Mouse (Mus musculus): ENCODE measurements around the gene Yy1. TPM values are rescaled to one million over a fixed set of nuclear protein-coding genes. Genes with fewer than 3 reads are reported as not detected.

Yy1 gene
- total RNA-seq (2014; rRNA removed) (31.9 and 33.8 TPM in 2 replicates), polyA plus RNA-seq (2015; fragmentation: Nextera tagmentation; extraction: Ambion mirVana) (7.4 and 8.8 TPM in 2 replicates)

DNA sequence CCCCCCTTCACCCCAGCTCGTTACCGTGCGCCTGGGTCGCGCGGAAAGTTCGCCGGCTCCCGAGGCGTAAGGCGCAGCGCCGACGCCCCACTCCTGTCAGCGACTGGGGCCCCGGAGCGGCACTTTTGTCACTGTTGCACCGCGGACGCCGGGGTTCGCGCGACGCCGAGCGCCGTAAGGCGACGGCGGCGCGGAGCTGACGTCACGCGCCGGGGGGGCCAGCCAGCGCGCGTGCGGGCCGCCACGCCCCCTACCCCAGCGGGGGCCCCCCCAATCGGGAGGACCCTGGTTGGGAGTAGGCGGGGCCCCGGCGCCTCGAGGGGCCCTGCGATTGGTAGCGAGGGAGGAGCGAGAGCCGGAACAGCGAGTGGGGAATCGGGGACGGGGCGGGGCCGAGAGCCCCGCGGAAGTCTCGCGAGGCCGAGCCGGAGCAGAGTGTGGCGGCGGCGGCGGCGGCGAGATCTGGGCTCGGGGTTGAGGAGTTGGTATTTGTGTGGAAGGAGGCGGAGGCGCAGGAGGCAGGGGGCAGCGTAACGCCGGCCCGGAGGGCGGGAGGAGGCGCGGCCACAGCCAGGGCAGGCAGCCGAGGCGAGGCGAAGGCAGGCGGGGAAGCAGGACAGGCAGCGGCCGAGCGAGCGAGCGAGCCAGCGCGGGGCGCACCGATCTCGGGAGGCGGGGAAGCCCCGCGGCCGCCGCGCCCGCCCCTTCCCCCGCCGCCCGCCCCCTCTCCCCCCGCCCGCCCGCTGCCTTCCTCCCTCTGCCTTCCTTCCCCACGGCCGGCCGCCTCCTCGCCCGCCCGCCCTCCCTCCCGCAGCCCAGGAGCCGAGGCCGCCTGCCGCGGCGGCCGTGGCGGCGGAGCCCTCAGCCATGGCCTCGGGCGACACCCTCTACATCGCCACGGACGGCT is at the start of gene Yy1:
Gene Yy1, plus strand, starts transcription at position 428 of the 907 bp plus-strand sequence.
- H3K9me3 ChIP-seq (ENCODE audit: low read length), result no peaks in the 10 kb centered on the region
- ATAC-seq (peak; percentile 95), DNase-seq (peak; percentile 100)
- 5% methylated on average over 84 of the region's 127 CpGs for WGBS
- H3K9ac ChIP-seq, result peak within 1 kb of the TSS; percentile 91
- peak within 1 kb of the TSS; percentile 92 for H3K4me3 ChIP-seq (ENCODE audit: low read depth, low read length)
- H3K27ac ChIP-seq (ENCODE audit: low read depth, low read length), result peak within 1 kb of the TSS; percentile 98
- H3K4me1 ChIP-seq (ENCODE audit: insufficient read depth), result peaks cover 12% of the 10 kb centered on the region; the same call in 1 of the 2 replicates
- 0 out of 2 replicates have a peak, but pooled peaks have one; percentile 22 for TF ChIP-seq CTCF (IDR thresholded peaks at IDR 0.05; ENCODE audit: low read depth)
- H3K36me3 ChIP-seq (ENCODE audit: insufficient read depth), result no peaks in the 10 kb centered on the region
- no peaks in the 10 kb centered on the region for H3K27me3 ChIP-seq (ENCODE audit: insufficient read depth, low read length)
- H3K4me2 ChIP-seq (ENCODE audit: low read depth), result peak within 1 kb of the TSS; percentile 53

GRCm38 (mm10) chr12:108745990-108746389 is 46.8 kb upstream of the Yy1 start:
- Histone ChIP-seq H3K4me2 (ENCODE audit: low read depth) (no peak overlapping the region), H3K4me1 (ENCODE audit: insufficient read depth) (no peaks in the 10 kb centered on the region), H3K27me3 (ENCODE audit: insufficient read depth, low read length) (no peaks in the 10 kb centered on the region), H3K4me3 (ENCODE audit: low read depth, low read length) (no peak overlapping the region), H3K27ac (ENCODE audit: low read depth, low read length) (no peak overlapping the region), H3K9ac (no peak overlapping the region), H3K9me3 (ENCODE audit: low read length) (0 out of 2 replicates have a peak, but pooled peaks cover 4% of the 10 kb centered on the region), H3K36me3 (ENCODE audit: insufficient read depth) (no peaks in the 10 kb centered on the region)
- DNase-seq (no peak), ATAC-seq (no peak)
- TF ChIP-seq CTCF (IDR thresholded peaks at IDR 0.05; ENCODE audit: low read depth), result no peak

- Histone ChIP-seq H3K4me1 (ENCODE audit: insufficient read depth) (no peaks in the 10 kb centered on the region), H3K27me3 (ENCODE audit: insufficient read depth, low read length) (no peaks in the 10 kb centered on the region), H3K4me3 (ENCODE audit: low read depth, low read length) (no peak overlapping the region), H3K4me2 (ENCODE audit: low read depth) (no peak overlapping the region), H3K27ac (ENCODE audit: low read depth, low read length) (no peak overlapping the region), H3K9me3 (ENCODE audit: low read length) (0 out of 2 replicates have a peak, but pooled peaks cover 4% of the 10 kb centered on the region), H3K36me3 (ENCODE audit: insufficient read depth) (no peaks in the 10 kb centered on the region), H3K9ac (no peak overlapping the region)
- no peak for TF ChIP-seq CTCF (IDR thresholded peaks at IDR 0.05; ENCODE audit: low read depth)
- DNase-seq (no peak), ATAC-seq (no peak)
- WGBS, result 55% methylated on average over 6 of the region's 6 CpGs
Measured at GRCm38 (mm10) chr12:108749019-108749418, 43.8 kb upstream of the Yy1 start.

GRCm38 (mm10) chr12:108749454-108749853 is 43.3 kb upstream of the Yy1 start:
- Histone ChIP-seq H3K27ac (ENCODE audit: low read depth, low read length) (no peak overlapping the region), H3K9me3 (ENCODE audit: low read length) (0 out of 2 replicates have a peak, but pooled peaks cover 4% of the 10 kb centered on the region), H3K4me3 (ENCODE audit: low read depth, low read length) (no peak overlapping the region), H3K27me3 (ENCODE audit: insufficient read depth, low read length) (no peaks in the 10 kb centered on the region), H3K4me2 (ENCODE audit: low read depth) (no peak overlapping the region), H3K9ac (no peak overlapping the region), H3K4me1 (ENCODE audit: insufficient read depth) (no peaks in the 10 kb centered on the region), H3K36me3 (ENCODE audit: insufficient read depth) (no peaks in the 10 kb centered on the region)
- 83% methylated on average over 9 of the region's 9 CpGs for WGBS
- ATAC-seq (no peak), DNase-seq (no peak)
- no peak for TF ChIP-seq CTCF (IDR thresholded peaks at IDR 0.05; ENCODE audit: low read depth)

DNA sequence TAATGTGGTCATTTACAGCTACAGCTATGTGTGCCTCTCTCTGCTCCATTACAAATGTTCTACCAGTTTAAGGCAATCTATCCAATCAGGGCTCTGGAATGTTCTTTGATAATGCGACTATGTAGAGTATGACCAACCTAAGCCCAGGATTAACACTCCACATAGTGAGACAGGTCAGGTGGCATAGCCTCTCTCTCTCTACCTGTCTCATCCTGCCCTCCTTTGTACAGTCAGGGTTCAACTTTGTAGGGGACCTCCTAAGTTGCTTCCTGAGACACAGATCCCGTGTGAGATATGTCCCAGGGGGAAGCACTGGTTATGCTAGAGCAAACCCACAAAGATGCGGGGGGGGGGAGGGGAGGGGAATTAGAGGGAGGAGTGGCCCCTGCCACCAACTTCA is 42.5 kb upstream of the Yy1 start:
- ATAC-seq (no peak), DNase-seq (no peak)
- Histone ChIP-seq H3K4me3 (ENCODE audit: low read depth, low read length) (no peak overlapping the region), H3K27ac (ENCODE audit: low read depth, low read length) (no peak overlapping the region), H3K4me1 (ENCODE audit: insufficient read depth) (no peaks in the 10 kb centered on the region), H3K4me2 (ENCODE audit: low read depth) (no peak overlapping the region), H3K9ac (no peak overlapping the region), H3K27me3 (ENCODE audit: insufficient read depth, low read length) (no peaks in the 10 kb centered on the region), H3K36me3 (ENCODE audit: insufficient read depth) (no peaks in the 10 kb centered on the region), H3K9me3 (ENCODE audit: low read length) (0 out of 2 replicates have a peak, but pooled peaks cover 4% of the 10 kb centered on the region)
- no peak for TF ChIP-seq CTCF (IDR thresholded peaks at IDR 0.05; ENCODE audit: low read depth)
- 78% methylated on average over 3 of the region's 3 CpGs for WGBS

DNA sequence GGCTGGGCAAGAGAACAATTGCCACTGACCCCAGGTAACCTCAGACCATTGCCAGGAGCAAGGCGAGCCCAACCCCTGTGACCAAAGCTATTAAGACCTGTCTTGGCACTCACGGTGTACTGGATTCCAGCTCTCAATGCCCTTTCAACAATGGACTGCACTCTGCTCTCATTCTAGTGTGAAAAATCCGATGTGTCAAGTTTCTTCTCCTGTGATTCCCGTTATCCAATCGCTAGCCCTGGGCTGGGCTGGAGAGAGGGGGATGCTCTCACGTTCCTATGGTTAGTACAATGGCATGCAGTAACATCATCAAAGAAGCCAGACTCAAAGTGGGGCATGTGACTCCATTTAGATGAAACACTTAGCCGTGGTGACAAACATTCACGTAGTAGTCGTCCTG is 41.0 kb upstream of the Yy1 start:
- Histone ChIP-seq H3K4me1 (ENCODE audit: insufficient read depth) (no peaks in the 10 kb centered on the region), H3K36me3 (ENCODE audit: insufficient read depth) (no peaks in the 10 kb centered on the region), H3K27me3 (ENCODE audit: insufficient read depth, low read length) (no peaks in the 10 kb centered on the region), H3K4me2 (ENCODE audit: low read depth) (no peak overlapping the region), H3K27ac (ENCODE audit: low read depth, low read length) (no peak overlapping the region), H3K4me3 (ENCODE audit: low read depth, low read length) (no peak overlapping the region), H3K9ac (no peak overlapping the region), H3K9me3 (ENCODE audit: low read length) (0 out of 2 replicates have a peak, but pooled peaks cover 4% of the 10 kb centered on the region)
- no peak for TF ChIP-seq CTCF (IDR thresholded peaks at IDR 0.05; ENCODE audit: low read depth)
- no peak for DNase-seq
- WGBS, result 37% methylated on average over 9 of the region's 9 CpGs
- no peak for ATAC-seq

GRCm38 (mm10) chr12:108755141-108755540 is 37.6 kb upstream of the Yy1 start:
- H3K9me3 ChIP-seq (ENCODE audit: low read length), result no peaks in the 10 kb centered on the region
- no peak overlapping the region for H3K27ac ChIP-seq (ENCODE audit: low read depth, low read length)
- H3K27me3 ChIP-seq (ENCODE audit: insufficient read depth, low read length), result no peaks in the 10 kb centered on the region
- H3K9ac ChIP-seq, result no peak overlapping the region
- no peak overlapping the region for H3K4me3 ChIP-seq (ENCODE audit: low read depth, low read length)
- no peak for DNase-seq
- no peaks in the 10 kb centered on the region for H3K4me1 ChIP-seq (ENCODE audit: insufficient read depth)
- no peaks in the 10 kb centered on the region for H3K36me3 ChIP-seq (ENCODE audit: insufficient read depth)
- H3K4me2 ChIP-seq (ENCODE audit: low read depth), result no peak overlapping the region
- ATAC-seq, result no peak
- WGBS, result 91% methylated on average over 21 of the region's 21 CpGs
- no peak for TF ChIP-seq CTCF (IDR thresholded peaks at IDR 0.05; ENCODE audit: low read depth)

Data from forebrain, postnatal 0 days (tissue).